Mouse (Mus musculus) hindbrain, embryonic 13.5 days (tissue): ENCODE data around the gene Rab1a. TPM values are rescaled to one million over a fixed set of nuclear protein-coding genes. Genes with fewer than 3 reads are reported as not detected.

Experiments used
- ATAC-seq: fragments of 200-750 bp; cut with Nextera tagmentation; 2 replicates; pipeline ENCODE4 v1.8.0; 2017; ENCODE audit warnings: moderate TSS enrichment; ENCODE audit not compliant: low FRiP score
- H3K27ac ChIP-seq: fragments of 300-500 bp; sonication (generic); 2 replicates; pipeline ENCODE4 v1.5.1; 2015; ENCODE audit warnings: inconsistent platforms, mild to moderate bottlenecking, moderate library complexity
- H3K27me3 ChIP-seq: fragments of 300-500 bp; sonication (generic); 2 replicates; pipeline ENCODE4 v1.6.1; 2015; ENCODE audit warnings: mild to moderate bottlenecking, inconsistent platforms
- H3K36me3 ChIP-seq: fragments of 300-500 bp; sonication (generic); 2 replicates; pipeline ENCODE4 v1.6.1; 2015; ENCODE audit warnings: mild to moderate bottlenecking, inconsistent platforms
- H3K4me1 ChIP-seq: fragments of 300-500 bp; sonication (generic); replicated peaks from 2 replicates; pipeline ENCODE4 v1.6.1; 2015; ENCODE audit warnings: inconsistent platforms
- H3K4me2 ChIP-seq: fragments of 300-500 bp; sonication (generic); 2 replicates; pipeline ENCODE4 v1.6.1; 2015; ENCODE audit warnings: inconsistent platforms, mild to moderate bottlenecking, moderate library complexity
- H3K4me3 ChIP-seq: fragments of 300-500 bp; sonication (generic); 2 replicates; pipeline ENCODE4 v1.5.1; 2015; ENCODE audit warnings: mild to moderate bottlenecking, inconsistent platforms
- H3K9ac ChIP-seq: fragments of 300-500 bp; sonication (generic); 2 replicates; pipeline ENCODE4 v1.6.1; 2015; ENCODE audit warnings: mild to moderate bottlenecking, inconsistent platforms
- H3K9me3 ChIP-seq: fragments of 300-500 bp; sonication (generic); 2 replicates; pipeline ENCODE4 v1.6.1; 2016; ENCODE audit warnings: inconsistent platforms
- WGBS: fragments of 180-500 bp; shearing (Covaris S2); methylation state at CpG from one replicate; pipeline ENCODE4 v1.1.7; 2015; 5-methylcytosine and 5-hydroxymethylcytosine counted together
- polyA plus RNA-seq: library from polyadenylated mRNA; unstranded; fragments of >200 nt; fragmentation: Nextera tagmentation; extraction: Ambion mirVana; gene quantifications from 2 replicates; pipeline ENCODE4 v1.2.1, GENCODE M21; 2015

The Rab1a gene
- polyA plus RNA-seq, 1 experiment from 2014 or later: 313 TPM

- H3K27ac ChIP-seq: no peak overlapping the region
- no peak overlapping the region for H3K9ac ChIP-seq
- no peak for ATAC-seq
- no peaks in the 10 kb centered on the region for H3K9me3 ChIP-seq
- H3K4me2 ChIP-seq: no peak overlapping the region
- H3K4me1 ChIP-seq: 0 out of 2 replicates have a peak, but pooled peaks cover 4% of the 10 kb centered on the region
- peaks cover 74% of the 10 kb centered on the region for H3K36me3 ChIP-seq
- H3K4me3 ChIP-seq: no peak overlapping the region
- WGBS: 84% methylated on average over 5 of the region's 5 CpGs
- no peaks in the 10 kb centered on the region for H3K27me3 ChIP-seq
These were observed 27.4 kb downstream of the Rab1a start for GRCm38 (mm10) chr11:20228666-20229065.

GRCm38 (mm10) chr11:20229311-20229710 lies 28.1 kb downstream of the Rab1a start:
- Histone ChIP-seq H3K27ac (no peak overlapping the region), H3K27me3 (no peaks in the 10 kb centered on the region), H3K9ac (no peak overlapping the region), H3K9me3 (no peaks in the 10 kb centered on the region), H3K4me2 (no peak overlapping the region), H3K4me1 (0 out of 2 replicates have a peak, but pooled peaks cover 4% of the 10 kb centered on the region), H3K4me3 (no peak overlapping the region), H3K36me3 (peaks cover 74% of the 10 kb centered on the region)
- ATAC-seq: no peak
- WGBS: 91% methylated on average over 4 of the region's 4 CpGs

- no peaks in the 10 kb centered on the region for H3K27me3 ChIP-seq
- ATAC-seq: no peak
- no peak overlapping the region for H3K9ac ChIP-seq
- H3K9me3 ChIP-seq: no peaks in the 10 kb centered on the region
- no peak overlapping the region for H3K4me2 ChIP-seq
- H3K4me1 ChIP-seq: 0 out of 2 replicates have a peak, but pooled peaks cover 4% of the 10 kb centered on the region
- peaks cover 75% of the 10 kb centered on the region for H3K36me3 ChIP-seq
- H3K27ac ChIP-seq: no peak overlapping the region
- no peak overlapping the region for H3K4me3 ChIP-seq
- WGBS: 98% methylated on average over 1 of the region's 1 CpGs
These were observed 29.1 kb downstream of the Rab1a start for GRCm38 (mm10) chr11:20230286-20230685.

- 0 out of 2 replicates have a peak, but pooled peaks cover 4% of the 10 kb centered on the region for H3K4me1 ChIP-seq
- 44% methylated on average over 8 of the region's 8 CpGs for WGBS
- H3K9me3 ChIP-seq: no peaks in the 10 kb centered on the region
- no peaks in the 10 kb centered on the region for H3K27me3 ChIP-seq
- H3K9ac ChIP-seq: no peak overlapping the region
- no peak overlapping the region for H3K4me2 ChIP-seq
- peaks cover 76% of the 10 kb centered on the region for H3K36me3 ChIP-seq
- H3K4me3 ChIP-seq: no peak overlapping the region
- ATAC-seq: no peak
- peak overlapping the region; percentile 48; the same call in 1 of the 2 replicates for H3K27ac ChIP-seq
These were observed 30.1 kb downstream of the Rab1a start for GRCm38 (mm10) chr11:20231128-20231878.

- Histone ChIP-seq H3K4me1 (0 out of 2 replicates have a peak, but pooled peaks cover 4% of the 10 kb centered on the region), H3K4me3 (no peak overlapping the region), H3K36me3 (peaks cover 85% of the 10 kb centered on the region), H3K27ac (peak overlapping the region; percentile 48), H3K9ac (no peak overlapping the region), H3K4me2 (no peak overlapping the region), H3K27me3 (no peaks in the 10 kb centered on the region), H3K9me3 (no peaks in the 10 kb centered on the region)
- ATAC-seq: no peak
- WGBS: 84% methylated on average over 5 of the region's 5 CpGs
These were observed 31.0 kb downstream of the Rab1a start for GRCm38 (mm10) chr11:20232016-20232755.

- ATAC-seq: no peak
- Histone ChIP-seq H3K9me3 (no peaks in the 10 kb centered on the region), H3K9ac (no peak overlapping the region), H3K4me2 (no peak overlapping the region), H3K27ac (no peak overlapping the region), H3K27me3 (no peaks in the 10 kb centered on the region), H3K4me3 (no peak overlapping the region), H3K36me3 (peaks cover 91% of the 10 kb centered on the region), H3K4me1 (0 out of 2 replicates have a peak, but pooled peaks cover 4% of the 10 kb centered on the region)
- WGBS: 67% methylated on average over 3 of the region's 3 CpGs
These were observed 33.0 kb downstream of the Rab1a start for GRCm38 (mm10) chr11:20234233-20234632.

GRCm38 (mm10) chr11:20237018-20237417 lies 35.8 kb downstream of the Rab1a start:
- no peak overlapping the region for H3K4me2 ChIP-seq
- WGBS: 95% methylated on average over 7 of the region's 7 CpGs
- no peak overlapping the region for H3K27ac ChIP-seq
- H3K27me3 ChIP-seq: no peaks in the 10 kb centered on the region
- no peak for ATAC-seq
- H3K36me3 ChIP-seq: peaks cover 94% of the 10 kb centered on the region
- H3K9me3 ChIP-seq: no peaks in the 10 kb centered on the region
- 0 out of 2 replicates have a peak, but pooled peaks cover 2% of the 10 kb centered on the region for H3K4me1 ChIP-seq
- H3K4me3 ChIP-seq: no peak overlapping the region
- H3K9ac ChIP-seq: no peak overlapping the region

GRCm38 (mm10) chr11:20237976-20238375 lies 36.7 kb downstream of the Rab1a start:
- Histone ChIP-seq H3K9me3 (no peaks in the 10 kb centered on the region), H3K27ac (no peak overlapping the region), H3K36me3 (peaks cover 86% of the 10 kb centered on the region), H3K4me1 (peaks cover 4% of the 10 kb centered on the region; the same call in 1 of the 2 replicates), H3K9ac (no peak overlapping the region), H3K4me2 (no peak overlapping the region), H3K4me3 (no peak overlapping the region), H3K27me3 (no peaks in the 10 kb centered on the region)
- WGBS: 92% methylated on average over 3 of the region's 3 CpGs
- ATAC-seq: no peak

GRCm38 (mm10) chr11:20239279-20239861 lies 38.1 kb downstream of the Rab1a start:
- Histone ChIP-seq H3K27me3 (no peaks in the 10 kb centered on the region), H3K4me2 (no peak overlapping the region), H3K27ac (no peak overlapping the region), H3K36me3 (peaks cover 75% of the 10 kb centered on the region), H3K4me3 (no peak overlapping the region), H3K9ac (no peak overlapping the region), H3K4me1 (peaks cover 13% of the 10 kb centered on the region), H3K9me3 (no peaks in the 10 kb centered on the region)
- ATAC-seq: no peak
- 95% methylated on average over 9 of the region's 9 CpGs for WGBS

GRCm38 (mm10) chr11:20240331-20240730 lies 39.1 kb downstream of the Rab1a start:
- peaks cover 71% of the 10 kb centered on the region for H3K36me3 ChIP-seq
- H3K27ac ChIP-seq: 0 out of 2 replicates have a peak overlapping the region, but pooled peaks have one; percentile 12
- H3K4me2 ChIP-seq: no peak overlapping the region
- ATAC-seq: no peak
- H3K27me3 ChIP-seq: no peaks in the 10 kb centered on the region
- 83% methylated on average over 5 of the region's 5 CpGs for WGBS
- H3K4me1 ChIP-seq: peaks cover 16% of the 10 kb centered on the region
- H3K9ac ChIP-seq: no peak overlapping the region
- H3K9me3 ChIP-seq: no peaks in the 10 kb centered on the region
- H3K4me3 ChIP-seq: no peak overlapping the region

GRCm38 (mm10) chr11:20241311-20241710 lies 40.1 kb downstream of the Rab1a start:
- Histone ChIP-seq H3K9me3 (no peaks in the 10 kb centered on the region), H3K27me3 (no peaks in the 10 kb centered on the region), H3K4me2 (no peak overlapping the region), H3K4me3 (no peak overlapping the region), H3K36me3 (peaks cover 61% of the 10 kb centered on the region), H3K27ac (no peak overlapping the region), H3K9ac (no peak overlapping the region), H3K4me1 (peaks cover 20% of the 10 kb centered on the region)
- ATAC-seq: no peak
- WGBS: 95% methylated on average over 7 of the region's 7 CpGs

- Histone ChIP-seq H3K36me3 (peaks cover 53% of the 10 kb centered on the region), H3K9ac (no peak overlapping the region), H3K9me3 (no peaks in the 10 kb centered on the region), H3K4me1 (peaks cover 32% of the 10 kb centered on the region), H3K4me3 (no peak overlapping the region), H3K4me2 (no peak overlapping the region), H3K27me3 (no peaks in the 10 kb centered on the region), H3K27ac (no peak overlapping the region)
- WGBS: 92% methylated on average over 6 of the region's 6 CpGs
- ATAC-seq: no peak
These were observed 41.3 kb downstream of the Rab1a start for GRCm38 (mm10) chr11:20242366-20243056.
